Mouse (Mus musculus) limb, embryonic 14.5 days (tissue): ENCODE results near the gene Ehhadh. TPM values are rescaled to one million over a fixed set of nuclear protein-coding genes. Genes with fewer than 3 reads are reported as not detected.
"Not testable (repeated sequence)": the region's sequence is repeated elsewhere in the genome, so short reads cannot be mapped to it uniquely, and the experiment has no call there.

ENCODE experiments used
- ATAC-seq: fragments of 200-750 bp; cut with Nextera tagmentation; 2 replicates; pipeline ENCODE4 v1.8.0; 2017; ENCODE audit warnings: low read depth, moderate number of reproducible peaks, moderate TSS enrichment; ENCODE audit not compliant: low FRiP score
- DNase-seq: peaks from one replicate; pipeline ENCODE4 v3.0.0-alpha.2; 2015; ENCODE audit warnings: low spot score
- H3K27ac ChIP-seq: fragments of 300-500 bp; sonication (generic); replicated peaks from 2 replicates; pipeline ENCODE4 v1.5.1; 2014; ENCODE audit warnings: low read depth, mild to moderate bottlenecking, low read length, moderate library complexity, mixed read lengths
- H3K27me3 ChIP-seq: fragments of 300-500 bp; sonication (generic); 2 replicates; pipeline ENCODE4 v1.6.1; 2014; ENCODE audit warnings: low read length, mixed read lengths; ENCODE audit not compliant: control insufficient read depth, insufficient read depth
- H3K36me3 ChIP-seq: fragments of 300-500 bp; sonication (generic); 2 replicates; pipeline ENCODE4 v1.6.1; 2014; ENCODE audit warnings: mild to moderate bottlenecking, low read length, moderate library complexity, mixed read lengths; ENCODE audit not compliant: control insufficient read depth, insufficient read depth
- H3K4me1 ChIP-seq: fragments of 300-500 bp; sonication (generic); 2 replicates; pipeline ENCODE4 v1.6.1; 2014; ENCODE audit warnings: antibody characterized with exemption, low read length, mixed read lengths; ENCODE audit not compliant: control insufficient read depth, insufficient read depth
- H3K4me2 ChIP-seq: fragments of 300-500 bp; sonication (generic); replicated peaks from 2 replicates; pipeline ENCODE4 v1.6.1; 2014; ENCODE audit warnings: low read depth, mild to moderate bottlenecking, low read length, moderate library complexity; ENCODE audit not compliant: severe bottlenecking
- H3K4me3 ChIP-seq: fragments of 300-500 bp; sonication (generic); replicated peaks from 2 replicates; pipeline ENCODE4 v1.5.1; 2014; ENCODE audit warnings: low read length
- H3K9ac ChIP-seq: fragments of 300-500 bp; sonication (generic); 2 replicates; pipeline ENCODE4 v1.6.1; 2014; ENCODE audit warnings: mild to moderate bottlenecking, low read depth, low read length, moderate library complexity; ENCODE audit not compliant: severe bottlenecking
- H3K9me3 ChIP-seq: fragments of 300-500 bp; sonication (generic); 2 replicates; pipeline ENCODE4 v1.6.1; 2016; ENCODE audit warnings: low read length; ENCODE audit not compliant: control insufficient read depth
- POLR2A ChIP-seq: fragments of 200-500 bp; IDR thresholded peaks from 2 replicates; pipeline ENCODE4 v1.8.0; 2012; ENCODE audit warnings: inconsistent platforms, mild to moderate bottlenecking, moderate library complexity, borderline replicate concordance; ENCODE audit not compliant: insufficient read depth, insufficient read length; ENCODE audit errors: extremely low read depth
- WGBS: fragments of 180-500 bp; shearing (Covaris S2); extraction: QIAGEN DNeasy Blood & Tissue Kit; methylation state at CpG from one replicate; pipeline ENCODE4 v1.1.7; 2014; 5-methylcytosine and 5-hydroxymethylcytosine counted together
- polyA plus RNA-seq, 2 experiments: library from polyadenylated mRNA; depleted of rRNA in 1 of 2; stranded (reverse) in 1 of 2; unstranded in 1 of 2; fragments of >200 nt; fragmentation: Nextera tagmentation in 1 of 2; extraction: Ambion mirVana in 1 of 2; gene quantifications; 2 replicates each; pipeline versions ENCODE4 v1.2.1 to v1.2.3; 2012 to 2014

Ehhadh gene
- polyA plus RNA-seq, 2 experiments, result 2.3 to 4.7 TPM

GRCm38 (mm10) chr16:21794697-21795045 lies 7.1 kb upstream of the Ehhadh start:
- H3K4me3 ChIP-seq, result peak overlapping the region; percentile 85
- DNase-seq (no peak), ATAC-seq (no peak)
- peak overlapping the region; percentile 76; the same call in 1 of the 2 replicates for H3K27ac ChIP-seq
- TF ChIP-seq POLR2A, result no peak
- peaks cover 2% of the 10 kb centered on the region; the same call in 1 of the 2 replicates for H3K36me3 ChIP-seq
- peaks cover 4% of the 10 kb centered on the region; the same call in 1 of the 2 replicates for H3K4me1 ChIP-seq
- H3K9me3 ChIP-seq, result no peaks in the 10 kb centered on the region
- peak overlapping the region; percentile 84 for H3K4me2 ChIP-seq
- H3K9ac ChIP-seq, result peak overlapping the region; percentile 74
- 2% methylated on average over 14 of the region's 14 CpGs for WGBS
- no peaks in the 10 kb centered on the region for H3K27me3 ChIP-seq

- TF ChIP-seq POLR2A, result peak; percentile 78; the same call in 1 of the 2 replicates
- Histone ChIP-seq H3K4me1 (peaks cover 4% of the 10 kb centered on the region; the same call in 1 of the 2 replicates), H3K9ac (peak within 1 kb of the TSS; percentile 74), H3K9me3 (no peaks in the 10 kb centered on the region), H3K27me3 (no peaks in the 10 kb centered on the region), H3K4me2 (peak within 1 kb of the TSS; percentile 84), H3K36me3 (no peaks in the 10 kb centered on the region), H3K4me3 (peak within 1 kb of the TSS; percentile 85), H3K27ac (peak within 1 kb of the TSS; percentile 76)
- DNase-seq (peak; percentile 90), ATAC-seq (peak; percentile 97)
- WGBS, result 2% methylated on average over 45 of the region's 47 CpGs
Measured at GRCm38 (mm10) chr16:21793875-21794696, 6.5 kb upstream of the Ehhadh start, which contains the start of gene Map3k13. Gene Map3k13, plus strand, starts transcription at chr16:21794346.

- peak overlapping the region; percentile 84 for H3K4me2 ChIP-seq
- H3K9me3 ChIP-seq, DNase-seq, H3K27me3 ChIP-seq, H3K27ac ChIP-seq, ATAC-seq, H3K36me3 ChIP-seq, H3K4me1 ChIP-seq: not testable (repeated sequence)
- peak overlapping the region; percentile 85 for H3K4me3 ChIP-seq
- peak overlapping the region; percentile 74; the same call in 1 of the 2 replicates for H3K9ac ChIP-seq
- 28% methylated on average over 2 of the region's 2 CpGs for WGBS
Measured at GRCm38 (mm10) chr16:21793080-21793810, 5.6 kb upstream of the Ehhadh start.

GRCm38 (mm10) chr16:21791779-21792178 lies 4.2 kb upstream of the Ehhadh start:
- no peaks in the 10 kb centered on the region for H3K36me3 ChIP-seq
- H3K9ac ChIP-seq, result no peak overlapping the region
- H3K27me3 ChIP-seq, result no peaks in the 10 kb centered on the region
- H3K4me1 ChIP-seq, result peaks cover 6% of the 10 kb centered on the region; the same call in 1 of the 2 replicates
- DNase-seq (no peak), ATAC-seq (no peak)
- no peaks in the 10 kb centered on the region for H3K9me3 ChIP-seq
- WGBS, result 59% methylated on average over 3 of the region's 3 CpGs
- TF ChIP-seq POLR2A, result no peak
- no peak overlapping the region for H3K4me3 ChIP-seq
- H3K4me2 ChIP-seq, result no peak overlapping the region
- no peak overlapping the region for H3K27ac ChIP-seq

- no peak overlapping the region for H3K9ac ChIP-seq
- no peaks in the 10 kb centered on the region for H3K36me3 ChIP-seq
- 10% methylated on average over 1 of the region's 1 CpGs for WGBS
- no peak overlapping the region for H3K4me2 ChIP-seq
- no peaks in the 10 kb centered on the region for H3K9me3 ChIP-seq
- TF ChIP-seq POLR2A, result no peak
- no peaks in the 10 kb centered on the region for H3K27me3 ChIP-seq
- H3K4me1 ChIP-seq, result peaks cover 6% of the 10 kb centered on the region; the same call in 1 of the 2 replicates
- no peak overlapping the region for H3K4me3 ChIP-seq
- H3K27ac ChIP-seq, result no peak overlapping the region
- DNase-seq (no peak), ATAC-seq (no peak)
Measured at GRCm38 (mm10) chr16:21790469-21790868, 2.9 kb upstream of the Ehhadh start.
